In the genomic region with DNA sequence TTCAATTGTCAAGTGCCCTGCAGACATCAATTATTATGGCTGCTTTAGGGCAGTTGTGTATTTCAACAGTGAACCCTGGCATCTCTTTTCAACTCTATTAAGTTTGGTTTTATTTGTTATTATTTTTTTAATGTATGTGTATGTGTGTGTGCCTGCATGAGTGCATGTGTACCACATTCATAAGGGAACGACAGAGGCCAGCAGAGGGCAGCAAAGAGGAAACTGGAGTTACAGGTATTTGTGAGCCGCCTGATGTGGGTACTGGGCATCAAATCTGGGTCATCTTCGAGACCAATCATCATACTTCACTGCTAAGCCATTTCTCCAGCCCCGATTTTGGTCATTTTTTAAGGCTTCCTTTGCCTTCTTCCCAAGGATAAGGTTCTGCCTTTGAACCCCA, we compare ENCODE assay signal across 29 mouse cellular contexts. TPM values are rescaled to one million over a fixed set of nuclear protein-coding genes. Genes with fewer than 3 reads are reported as not detected.
DNase-seq lines count a peak whose midpoint lies in the region; ATAC-seq and TF ChIP-seq lines count a peak whose summit lies in the region.
"Had no signal": no experiment of that assay in that cellular context is flagged by ENCODE, and none has a peak within 500 bp of the region (broad histone marks: within the 10 kb centered on the region; RNA-seq: fewer than 3 reads in every experiment).

No protein-coding gene starts in this region.

- TF ChIP-seq CTCF in layer of hippocampus, adult 2 months (conservative IDR thresholded peaks at IDR 0.05) = peak; percentile 11; the same call in 1 of the 2 replicates

- H3K27ac ChIP-seq in layer of hippocampus, adult 2 months = no peak overlapping the region
- H3K27ac ChIP-seq: embryonic facial prominence, embryonic 10.5 days; embryonic facial prominence, embryonic 15.5 days; forebrain, embryonic 12.5 days; intestine, embryonic 15.5 days; limb, embryonic 12.5 days; liver, embryonic 15.5 days; stomach, embryonic 15.5 days had no signal

- ATAC-seq in cerebellum, adult (ENCODE audit: insufficient number of reproducible peaks, low FRiP score, low TSS enrichment) = no peak
- ATAC-seq: hindbrain, embryonic 16.5 days; intestine, embryonic 15.5 days had no signal

- H3K4me3 ChIP-seq in layer of hippocampus, adult 2 months = no peak overlapping the region
- H3K4me3 ChIP-seq: embryonic facial prominence, embryonic 10.5 days; embryonic facial prominence, embryonic 15.5 days; forebrain, embryonic 12.5 days; intestine, embryonic 15.5 days; limb, embryonic 12.5 days; liver, embryonic 15.5 days; stomach, embryonic 15.5 days had no signal

- DNase-seq in layer of hippocampus, adult 2 months (ENCODE audit: low spot score in 2 of 2) = no peak
- no peak for DNase-seq in layer of hippocampus, postnatal 25 days (ENCODE audit: extremely low spot score in 1 of 2, low spot score in 1 of 2)
- peak; percentile 8 for DNase-seq in spleen, adult 12 weeks (ENCODE audit: low spot score)
- DNase-seq in spleen, postnatal 4 days (ENCODE audit: low spot score in 2 of 2) = no peak
- DNase-seq in ZHBTc4 (ENCODE audit: low read depth, low spot score) = peak; percentile 42
- DNase-seq in adrenal gland, postnatal 36 days = no peak
- DNase-seq: adrenal gland, postnatal 25 days; cerebellum, adult 2 months; cerebellum, postnatal 25 days; gastrocnemius, postnatal 14 days; heart, postnatal 14 days; kidney, adult 2 months; kidney, postnatal 10 days; layer of hippocampus, adult 9-11 months; midbrain, embryonic 14.5 days; thymus, postnatal 25 days had no signal

RNA-seq across cellular contexts. Expression of gene Trf, which starts 35.5 kb away (rescaled TPM):
- 100 to 1,000 TPM; 190 to 207 TPM for total RNA-seq in layer of hippocampus, adult 2 months (2021)
- 100 to 1,000 TPM; 174 to 257 TPM for total RNA-seq in layer of hippocampus, postnatal 25 days (2021)
- 100 to 1,000 TPM in 1 of 2 experiments, 10 to 100 TPM in 1; 98.9 to 215 TPM for total RNA-seq in adrenal gland, postnatal 36 days (2021)

RNA-seq across cellular contexts. Expression of gene Gm20425, which starts 35.7 kb away (rescaled TPM):
- 10 to 100 TPM; 10.8 to 11.3 TPM for total RNA-seq in layer of hippocampus, adult 2 months (2021)
- total RNA-seq in layer of hippocampus, postnatal 25 days (2021) = 10 to 100 TPM in 1 of 2 experiments, 1 to 10 TPM in 1; 6.6 to 11.5 TPM
- total RNA-seq in adrenal gland, postnatal 36 days (2021) = 10 to 100 TPM; 13.4 to 17.2 TPM
- total RNA-seq: monocyte, adult 5-6 weeks had no signal

RNA-seq across cellular contexts. Expression of gene 1300017J02Rik, which starts 39.1 kb away (rescaled TPM):
- 1 to 10 TPM in 1 of 2 experiments, not detected in 1; 1.2 TPM for total RNA-seq in layer of hippocampus, adult 2 months (2021)
- 1 to 10 TPM in 1 of 2 experiments, under 1 TPM in 1; 0.66 to 1.3 TPM for total RNA-seq in layer of hippocampus, postnatal 25 days (2021)
- under 1 TPM; 0.40 to 0.46 TPM for total RNA-seq in adrenal gland, postnatal 36 days (2021)
- total RNA-seq: granulocyte monocyte progenitor cell, adult 5-6 weeks; left cerebral cortex, adult 18-20 months; left cerebral cortex, postnatal 25 days; monocyte, adult 5-6 weeks had no signal

RNA-seq across cellular contexts. Expression of gene Topbp1, which starts 39.2 kb away (rescaled TPM):
- total RNA-seq in layer of hippocampus, adult 2 months (2021) = 10 to 100 TPM; 22.4 to 22.7 TPM
- 10 to 100 TPM; 19.6 to 22.8 TPM for total RNA-seq in layer of hippocampus, postnatal 25 days (2021)
- 10 to 100 TPM; 27.7 to 28.0 TPM for total RNA-seq in adrenal gland, postnatal 36 days (2021)

Comparison
In these comparisons a context has a peak if more than half of its experiments do, and no peak if none do; other contexts are left out.
1. DNase-seq: peak in spleen, adult 12 weeks (single experiment) and ZHBTc4 (single experiment); none in layer of hippocampus, adult 2 months (0 of 2), layer of hippocampus, postnatal 25 days (0 of 2), spleen, postnatal 4 days (0 of 2) and adrenal gland, postnatal 36 days (0 of 2).